In genomic region chr2:32570698-32571494, GRCm38 (mm10) we compare ENCODE assay signal across 7 mouse cellular contexts. TPM values are rescaled to one million over a fixed set of nuclear protein-coding genes. Genes with fewer than 3 reads are reported as not detected.
DNase-seq lines count a peak whose midpoint lies in the region; ATAC-seq lines count a peak whose summit lies in the region.

Dpm2 (plus strand) TSS chr2:32570858.

- H3K27ac ChIP-seq in intestine, embryonic 15.5 days, result no peak within 1 kb of the TSS
- H3K27ac ChIP-seq in midbrain, embryonic 10.5 days (replicated peaks), result peak within 1 kb of the TSS; percentile 82

- peak within 1 kb of the TSS; percentile 57 for H3K9ac ChIP-seq in intestine, embryonic 15.5 days

- under 1% methylated on average over 36 of the region's 36 CpGs for WGBS in intestine, embryonic 15.5 days
- 3% methylated on average over 36 of the region's 36 CpGs for WGBS in midbrain, embryonic 10.5 days

- DNase-seq in adrenal gland, adult 2 months, result peak; percentile 93
- DNase-seq in embryo, embryonic 11.5 days (ENCODE audit: low read depth, low spot score), result peak; percentile 85
- DNase-seq in gastrocnemius, postnatal 36 days, result peak; percentile 80 to 87
- DNase-seq in left cerebral cortex, postnatal 25 days (ENCODE audit: low spot score in 2 of 2), result peak; percentile 92 to 96
- peak; percentile 88 for DNase-seq in midbrain, embryonic 10.5 days (ENCODE audit: low spot score)
- DNase-seq in right cerebral cortex, postnatal 4 days, result peak; percentile 83

- intact Hi-C loops in gastrocnemius, postnatal 36 days (cut with DNase I), result no loop called here
- intact Hi-C loops in left cerebral cortex, postnatal 25 days (cut with DNase I), result loop anchor here (1.0 kb wide), 1 partner anchor 36 kb away; the partner anchor contains the start of gene Fam102a

- peaks cover 19% of the 10 kb centered on the region for H3K4me1 ChIP-seq in intestine, embryonic 15.5 days (replicated peaks)
- H3K4me1 ChIP-seq in midbrain, embryonic 10.5 days, result peaks cover 28% of the 10 kb centered on the region

- H3K27me3 ChIP-seq in intestine, embryonic 15.5 days (replicated peaks), result 0 out of 2 replicates have a peak, but pooled peaks cover 3% of the 10 kb centered on the region
- H3K27me3 ChIP-seq in midbrain, embryonic 10.5 days (ENCODE audit: low read depth, poor library complexity, severe bottlenecking), result peaks cover 1% of the 10 kb centered on the region

- peak within 1 kb of the TSS; percentile 75 for H3K4me2 ChIP-seq in intestine, embryonic 15.5 days (replicated peaks)

- peak; percentile 84 for ATAC-seq in intestine, embryonic 15.5 days

- H3K4me3 ChIP-seq in intestine, embryonic 15.5 days (replicated peaks), result peak within 1 kb of the TSS; percentile 51
- peak within 1 kb of the TSS; percentile 83 for H3K4me3 ChIP-seq in midbrain, embryonic 10.5 days

- H3K36me3 ChIP-seq in intestine, embryonic 15.5 days, result peaks cover 20% of the 10 kb centered on the region
- H3K36me3 ChIP-seq in midbrain, embryonic 10.5 days, result peaks cover 42% of the 10 kb centered on the region

- no peaks in the 10 kb centered on the region for H3K9me3 ChIP-seq in intestine, embryonic 15.5 days
- H3K9me3 ChIP-seq in midbrain, embryonic 10.5 days (replicated peaks), result no peaks in the 10 kb centered on the region

RNA-seq across cellular contexts. Expression of gene Dpm2, which starts in this region (rescaled TPM):
- total RNA-seq in adrenal gland, adult 2 months (2021), result 10 to 100 TPM; 52.7 to 67.4 TPM
- 160 and 165 TPM in 2 replicates for polyA plus RNA-seq in adrenal gland, adult 2 months (2012; rRNA removed)
- total RNA-seq in gastrocnemius, postnatal 36 days (2021), result 10 to 100 TPM; 10.3 to 11.0 TPM
- 115 and 121 TPM in 2 replicates for polyA plus RNA-seq in intestine, embryonic 15.5 days (2015; fragmentation: Nextera tagmentation; extraction: Ambion mirVana)
- total RNA-seq in left cerebral cortex, postnatal 25 days (2021), result 10 to 100 TPM; 76.1 to 81.8 TPM
- polyA plus RNA-seq in midbrain, embryonic 10.5 days (2016; fragmentation: Nextera tagmentation; extraction: Ambion mirVana), result 113 and 116 TPM in 2 replicates

Comparison
In these comparisons a context has a peak if more than half of its experiments do, and no peak if none do; other contexts are left out.
1. RNA of gene Dpm2 (total RNA-seq): 76.1 to 81.8 TPM in left cerebral cortex, postnatal 25 days and 52.7 to 67.4 TPM in adrenal gland, adult 2 months; 10.3 to 11.0 TPM in gastrocnemius, postnatal 36 days; every median in the first group is over 4 times any median in the second.
2. Peak in every context shown above with its lines, with median percentiles within 50 percentile points of each other: DNase-seq.